Mouse (Mus musculus) lung, postnatal 14 days (tissue): ENCODE data around the gene Gm7682.
"Not testable (repeated sequence)": the region's sequence is repeated elsewhere in the genome, so short reads cannot be mapped to it uniquely, and the experiment has no call there.

ENCODE experiments used
- DNase-seq: peaks from one replicate; pipeline ENCODE4 v3.0.0; 2021

The Gm7682 gene

DNA sequence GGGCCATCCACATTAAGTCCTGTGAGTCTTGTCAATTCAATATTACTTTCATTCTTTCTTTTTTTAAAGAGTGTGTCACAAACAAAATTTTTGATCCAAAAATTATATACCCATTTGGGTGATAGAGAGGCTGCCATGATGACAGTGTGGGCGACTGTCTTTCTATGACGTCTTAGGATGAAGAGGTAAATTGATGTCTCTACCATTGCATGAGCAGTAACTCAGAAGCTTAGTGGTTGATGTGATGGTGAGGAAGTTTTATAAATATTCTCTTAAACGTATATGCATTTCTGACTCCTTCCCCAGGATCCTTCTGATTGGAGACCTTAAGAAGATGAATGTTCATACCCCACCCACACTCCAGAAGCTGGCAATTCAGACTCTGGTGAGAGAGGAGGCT lies at the start of gene Gm7682:
Gm7682 (plus strand) TSS at position 301 of the 400 bp plus-strand sequence.
- DNase-seq = not testable (repeated sequence)
